Mouse (Mus musculus): ENCODE measurements around the gene Brca2. TPM values are rescaled to one million over a fixed set of nuclear protein-coding genes. Genes with fewer than 3 reads are reported as not detected.

Brca2 gene
- total and polyA plus RNA-seq, 2 experiments from 2014 or later: 9.4 to 10.7 TPM

DNA sequence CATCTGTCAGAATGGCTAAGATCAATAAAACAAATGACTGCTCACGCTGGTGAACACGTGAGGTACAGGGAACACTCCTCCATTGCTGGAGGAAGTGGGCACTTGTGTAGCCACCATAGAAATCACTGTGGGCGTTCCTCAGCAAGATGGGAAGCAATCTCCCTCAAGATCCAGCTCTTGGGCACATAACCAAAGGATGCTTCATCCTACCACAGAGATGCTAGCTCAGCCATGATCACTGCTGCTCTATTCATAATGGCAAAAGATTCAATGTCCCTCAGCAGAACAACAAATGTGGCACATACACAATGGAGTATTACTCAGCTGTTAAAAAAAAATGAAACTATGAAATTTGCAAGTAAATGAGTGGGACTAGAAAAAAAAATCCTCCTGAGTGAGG is 94.3 kb downstream of the Brca2 start:
- DNase-seq (ENCODE audit: low spot score) (no peak), ATAC-seq (ENCODE audit: low FRiP score) (no peak)
- Histone ChIP-seq H3K9me3 (ENCODE audit: low read length) (no peaks in the 10 kb centered on the region), H3K36me3 (ENCODE audit: insufficient read depth, low read length) (no peaks in the 10 kb centered on the region; the same call in 1 of the 2 replicates), H3K4me3 (ENCODE audit: low read depth, low read length) (no peak overlapping the region), H3K4me2 (ENCODE audit: low read depth, low read length, poor library complexity, severe bottlenecking) (no peak overlapping the region), H3K27ac (ENCODE audit: low read depth, low read length) (no peak overlapping the region), H3K4me1 (ENCODE audit: insufficient read depth, low read length) (no peaks in the 10 kb centered on the region), H3K27me3 (ENCODE audit: insufficient read depth, low read length) (no peaks in the 10 kb centered on the region), H3K9ac (replicated peaks; ENCODE audit: low read length, poor library complexity, severe bottlenecking) (no peak overlapping the region)
- WGBS: 75% methylated on average over 3 of the region's 3 CpGs
- no peak for TF ChIP-seq CTCF (IDR thresholded peaks at IDR 0.05)

DNA sequence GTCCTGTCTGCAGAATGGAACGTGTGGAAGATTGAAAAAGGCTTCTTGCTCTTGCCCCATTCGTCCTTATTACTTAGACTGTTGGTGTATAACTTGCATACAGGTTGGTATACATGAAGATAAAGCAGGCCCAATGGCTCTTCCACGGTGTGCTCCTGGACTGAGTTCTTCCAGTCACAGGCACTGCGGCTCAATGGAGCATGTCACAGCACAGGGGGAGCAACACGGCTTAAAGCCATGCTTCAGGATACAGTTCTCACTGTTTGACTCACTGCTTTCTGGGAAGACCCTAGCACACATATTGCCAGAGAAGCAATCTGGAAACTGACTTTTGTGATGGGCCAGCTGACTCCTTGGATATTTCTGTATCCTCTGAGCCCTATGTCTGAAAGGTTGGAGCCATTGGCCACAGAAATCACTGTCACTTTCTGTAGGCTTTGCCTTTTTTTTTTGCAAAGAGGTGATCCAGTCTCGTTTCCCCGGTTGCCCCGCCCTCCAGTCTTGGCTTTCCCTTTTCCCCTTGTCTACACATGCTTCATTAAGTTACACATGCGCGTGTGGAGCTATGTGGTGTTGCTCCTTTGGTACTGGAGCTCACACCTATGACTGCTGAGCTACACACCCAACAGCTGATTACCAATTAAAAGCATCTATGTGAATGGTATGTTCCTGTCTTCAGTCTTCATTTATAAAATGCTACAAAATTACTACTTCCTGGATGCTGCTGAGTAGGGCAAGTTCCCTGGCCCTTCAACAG is 96.3 kb downstream of the Brca2 start:
- H3K4me3 ChIP-seq (ENCODE audit: low read depth, low read length): no peak overlapping the region

More for the DNA sequence above, 96.3 kb downstream of the Brca2 start:
- Histone ChIP-seq H3K4me1 (ENCODE audit: insufficient read depth, low read length) (no peaks in the 10 kb centered on the region), H3K9ac (replicated peaks; ENCODE audit: low read length, poor library complexity, severe bottlenecking) (no peak overlapping the region), H3K9me3 (ENCODE audit: low read length) (no peaks in the 10 kb centered on the region), H3K27ac (ENCODE audit: low read depth, low read length) (no peak overlapping the region), H3K4me2 (ENCODE audit: low read depth, low read length, poor library complexity, severe bottlenecking) (no peak overlapping the region), H3K36me3 (ENCODE audit: insufficient read depth, low read length) (no peaks in the 10 kb centered on the region), H3K27me3 (ENCODE audit: insufficient read depth, low read length) (no peaks in the 10 kb centered on the region)
- no peak for ATAC-seq (ENCODE audit: low FRiP score)
- no peak for TF ChIP-seq CTCF (IDR thresholded peaks at IDR 0.05)
- 89% methylated on average over 10 of the region's 10 CpGs for WGBS
- no peak for DNase-seq (ENCODE audit: low spot score)

Other genes with a start within 250 kb of the Brca2 start
- gene Zar1l, start 4.5 kb upstream of the Brca2 start, total RNA-seq (2014; rRNA removed): not detected in 2 replicates
- gene Zar1l, start 4.5 kb upstream of the Brca2 start, polyA plus RNA-seq (2015; fragmentation: Nextera tagmentation; extraction: Ambion mirVana): not detected in 2 replicates
- gene N4bp2l1, start 74.6 kb downstream of the Brca2 start, total RNA-seq (2014; rRNA removed): 16.8 and 20.5 TPM in 2 replicates
- gene N4bp2l1, start 74.6 kb downstream of the Brca2 start, polyA plus RNA-seq (2015; fragmentation: Nextera tagmentation; extraction: Ambion mirVana): 38.0 and 40.1 TPM in 2 replicates
- 38.9 and 63.4 TPM in 2 replicates for gene N4bp2l2, start 143.6 kb downstream of the Brca2 start, total RNA-seq (2014; rRNA removed)
- gene N4bp2l2, start 143.6 kb downstream of the Brca2 start, polyA plus RNA-seq (2015; fragmentation: Nextera tagmentation; extraction: Ambion mirVana): 27.9 and 29.1 TPM in 2 replicates
- 44.1 and 62.6 TPM in 2 replicates for gene Pds5b, start 151.1 kb downstream of the Brca2 start, total RNA-seq (2014; rRNA removed)
- gene Pds5b, start 151.1 kb downstream of the Brca2 start, polyA plus RNA-seq (2015; fragmentation: Nextera tagmentation; extraction: Ambion mirVana): 17.9 and 18.8 TPM in 2 replicates

Data from midbrain, postnatal 0 days (tissue).